Mouse (Mus musculus) natural killer cell, adult 2 months (primary cell): Measurements from ENCODE around the gene Tcirg1.

Experiments
- DNase-seq, 2 experiments: peaks; one replicate each; pipeline ENCODE4 v3.0.0; 2022; ENCODE audit warnings: low spot score in 2 of 2

Tcirg1 gene

GRCm38 (mm10) chr19:3851979-3852681 lies 54.8 kb downstream of the Tcirg1 start:
- DNase-seq: peak; percentile 38 to 41

- DNase-seq: peak; percentile 93 to 95
These were observed 55.4 kb downstream of the Tcirg1 start, which contains the start of gene Chka for GRCm38 (mm10) chr19:3851502-3851962. Gene Chka (plus strand): TSS chr19:3851773.

GRCm38 (mm10) chr19:3850847-3851469 lies 56.0 kb downstream of the Tcirg1 start:
- peak; percentile 53 to 60 for DNase-seq

DNA sequence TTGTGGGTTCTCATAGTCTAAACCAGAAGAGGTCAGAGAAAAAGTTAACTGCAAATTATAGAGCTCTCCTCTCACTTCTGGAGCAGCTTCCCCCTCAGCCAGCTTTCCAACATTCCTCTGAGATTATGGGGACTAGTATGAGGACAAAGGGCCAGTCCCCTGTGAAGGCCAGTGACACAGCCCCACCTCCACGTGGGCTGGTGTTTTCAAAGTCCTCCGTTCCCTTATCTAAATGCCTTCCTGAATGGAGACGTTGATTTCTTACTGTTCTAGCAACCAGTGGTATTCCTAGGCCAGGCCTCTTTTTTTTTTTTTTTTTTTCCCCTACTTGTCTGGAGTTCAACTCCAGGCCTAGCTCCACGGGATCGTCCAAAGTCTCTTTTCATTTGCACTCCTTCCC lies 56.9 kb downstream of the Tcirg1 start:
- no peak for DNase-seq

DNA sequence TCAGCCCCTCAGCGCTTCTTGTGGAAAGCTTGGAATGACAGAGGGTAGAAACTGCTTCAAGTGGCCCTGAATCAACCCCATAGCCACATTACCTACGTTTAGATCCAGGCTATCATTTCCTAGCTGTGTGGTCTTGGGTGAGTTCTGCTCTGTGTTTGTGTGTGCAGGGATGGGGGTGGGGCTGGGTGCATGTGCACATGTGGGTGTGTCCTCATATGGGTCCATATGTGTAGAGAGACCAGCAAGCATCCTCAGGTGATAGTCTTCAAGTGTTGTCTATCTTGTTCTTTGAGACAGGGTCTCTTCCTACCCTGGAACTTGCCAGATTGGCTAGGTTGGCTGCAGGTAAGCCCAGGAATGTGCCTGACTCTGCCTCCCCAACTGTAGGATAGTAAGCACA lies 57.7 kb downstream of the Tcirg1 start:
- DNase-seq: no peak

DNA sequence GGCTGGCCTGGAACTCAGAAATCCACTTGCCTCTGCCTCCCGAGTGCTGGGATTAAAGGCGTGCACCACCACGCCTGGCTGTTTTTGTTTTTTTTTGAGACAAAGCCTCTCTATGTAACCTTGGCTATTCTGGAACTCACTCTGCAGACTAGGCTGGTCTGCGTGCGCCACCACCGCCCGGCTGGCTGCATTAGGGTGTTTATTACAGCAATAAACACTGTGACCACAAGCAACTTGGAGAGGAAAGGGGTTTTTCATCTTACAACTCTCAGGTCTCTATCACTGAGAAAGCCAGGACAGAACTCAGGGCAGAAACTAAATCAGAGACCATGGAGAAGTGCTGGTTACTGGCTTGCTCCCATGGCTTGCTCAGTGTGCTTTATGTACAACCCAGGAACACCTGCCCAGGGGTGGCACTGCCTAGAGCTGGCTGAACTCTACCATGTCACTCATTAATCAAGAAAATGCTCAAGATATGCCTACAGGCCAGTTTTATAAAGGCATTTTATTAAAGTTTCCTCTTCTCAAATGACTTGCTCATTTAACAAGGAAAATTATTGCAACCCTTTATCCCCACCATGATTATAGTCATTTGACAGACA lies 58.6 kb downstream of the Tcirg1 start:
- no peak for DNase-seq

DNA sequence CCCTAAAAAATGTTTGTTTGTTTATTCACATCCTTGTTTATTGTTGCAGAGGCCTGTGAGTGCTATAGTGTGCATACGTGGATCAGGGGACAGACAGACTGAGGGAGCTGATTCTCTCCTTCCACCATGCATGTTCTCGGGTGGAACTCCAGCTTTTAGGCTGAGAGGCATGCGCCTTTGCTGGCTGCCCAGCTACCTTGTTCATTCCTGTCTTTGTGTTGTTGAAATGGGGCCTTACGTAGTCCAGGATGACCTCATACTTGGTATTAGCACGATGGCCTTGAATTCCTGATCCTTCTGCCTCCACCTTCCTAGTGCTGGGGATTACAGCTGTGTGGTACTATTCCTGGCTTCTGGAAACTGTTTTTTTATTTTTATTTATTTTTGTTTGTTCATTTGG lies 59.2 kb downstream of the Tcirg1 start:
- DNase-seq: no peak

DNA sequence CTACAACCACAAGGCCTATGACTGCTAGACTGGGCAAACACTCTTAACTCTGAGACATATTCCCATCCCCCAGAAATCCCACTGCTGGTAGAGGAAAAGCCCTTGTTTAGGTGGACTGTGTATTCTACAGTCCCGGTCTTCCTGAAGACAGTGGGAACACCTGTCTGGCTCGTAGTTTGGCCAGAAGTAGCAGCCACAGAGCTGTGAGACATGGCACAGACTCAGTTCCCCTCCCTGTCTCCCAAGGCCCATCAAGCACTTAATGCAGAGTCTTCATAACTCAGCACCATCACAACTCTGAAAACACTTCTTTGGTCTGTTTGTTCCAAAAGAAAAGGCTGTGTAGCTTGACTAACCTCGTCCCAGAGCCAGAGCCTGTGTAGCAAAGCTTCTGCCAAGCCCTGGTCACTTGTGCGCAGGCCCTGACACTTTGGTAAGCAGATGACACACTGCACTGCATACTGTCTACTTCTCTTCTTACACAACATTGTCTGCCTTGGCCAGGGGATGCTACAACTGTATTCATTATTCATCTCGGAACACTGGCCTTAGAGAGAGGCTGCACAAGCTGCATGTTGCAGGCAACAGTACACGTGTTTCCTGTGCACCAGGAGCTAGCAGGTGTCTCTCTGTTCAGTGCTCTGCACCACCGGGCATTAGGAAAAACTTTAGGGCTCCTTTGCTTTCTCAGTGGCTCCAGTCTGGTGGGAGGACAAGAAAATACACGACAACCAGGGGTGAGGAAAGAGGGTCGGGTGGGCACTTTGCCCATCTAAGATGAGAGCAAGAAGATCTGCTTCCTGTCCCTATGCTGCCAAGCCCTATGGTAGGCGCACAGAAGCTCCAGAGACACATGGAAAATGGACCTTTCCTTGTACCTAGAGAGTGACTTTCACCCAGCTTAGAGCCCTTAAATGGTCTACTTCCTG lies 60.0 kb downstream of the Tcirg1 start:
- DNase-seq: no peak
